Mouse (Mus musculus): ENCODE measurements around the gene Camk1g. TPM values are rescaled to one million over a fixed set of nuclear protein-coding genes. Genes with fewer than 3 reads are reported as not detected.
A peak's percentile ranks its signal among the peaks of the same experiment; 100 is the strongest.

The Camk1g gene
- total RNA-seq, 2 experiments from 2014 or later: 41.7 to 47.6 TPM

DNA sequence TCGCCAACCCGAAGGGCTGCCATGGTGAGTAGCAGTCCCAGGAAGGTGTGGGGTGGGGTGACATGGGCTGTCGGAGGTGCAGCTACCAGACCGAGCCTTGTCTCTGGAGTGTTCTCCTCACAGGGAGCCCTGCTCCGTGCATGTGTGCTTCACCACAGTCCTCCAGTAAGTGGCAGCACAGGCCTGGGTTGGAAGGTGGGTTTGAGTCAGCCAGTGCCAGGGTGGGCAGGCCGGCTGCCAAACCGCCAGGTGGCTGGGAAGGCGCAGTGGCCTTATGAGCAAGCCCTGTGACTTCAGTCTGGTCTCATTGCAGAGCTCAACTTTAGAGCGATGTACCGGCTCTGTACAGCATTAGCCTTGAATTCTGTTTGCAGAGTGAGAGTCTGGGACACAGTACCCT, 39.9 kb downstream of the Camk1g start:
- intact Hi-C loops (cut with DNase I): loop anchor here (1.0 to 5.0 kb wide), 3 partner anchors 34 to 117 kb away; no protein-coding TSS in a partner anchor
- TF ChIP-seq CTCF (IDR thresholded peaks at IDR 0.05): peak; percentile 88

DNA sequence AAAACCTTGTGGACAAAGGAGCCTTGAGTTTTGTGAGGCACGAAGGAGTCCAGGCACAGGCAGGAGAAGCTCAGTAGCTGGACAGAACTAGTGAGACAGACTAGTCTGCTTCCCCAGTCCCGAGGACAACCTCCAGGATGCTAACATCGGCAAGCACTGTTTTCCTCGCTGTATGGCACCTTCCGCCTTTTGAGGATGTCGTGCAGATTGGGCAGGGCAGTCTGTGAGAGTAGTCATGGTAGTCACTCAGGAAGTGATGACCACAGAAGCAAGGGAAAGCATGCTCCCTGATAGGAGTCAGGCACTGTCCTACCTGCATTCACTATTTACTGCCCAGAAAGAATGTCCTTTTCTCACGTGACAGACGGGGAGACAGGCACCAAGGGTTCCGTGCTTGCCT, 40.5 kb downstream of the Camk1g start:
- intact Hi-C loops (cut with DNase I): no loop called here
- Histone ChIP-seq H3K27ac (no peak overlapping the region), H3K4me3 (no peak overlapping the region)
- no peak for DNase-seq (ENCODE audit: extremely low spot score in 1 of 2, low spot score in 2 of 2)
- TF ChIP-seq CTCF (IDR thresholded peaks at IDR 0.05): no peak

More for the DNA sequence above, 39.9 kb downstream of the Camk1g start:
- no peak overlapping the region for H3K4me3 ChIP-seq
- no peak overlapping the region for H3K27ac ChIP-seq
- DNase-seq (ENCODE audit: extremely low spot score in 1 of 2, low spot score in 2 of 2): peak; percentile 83 to 89

DNA sequence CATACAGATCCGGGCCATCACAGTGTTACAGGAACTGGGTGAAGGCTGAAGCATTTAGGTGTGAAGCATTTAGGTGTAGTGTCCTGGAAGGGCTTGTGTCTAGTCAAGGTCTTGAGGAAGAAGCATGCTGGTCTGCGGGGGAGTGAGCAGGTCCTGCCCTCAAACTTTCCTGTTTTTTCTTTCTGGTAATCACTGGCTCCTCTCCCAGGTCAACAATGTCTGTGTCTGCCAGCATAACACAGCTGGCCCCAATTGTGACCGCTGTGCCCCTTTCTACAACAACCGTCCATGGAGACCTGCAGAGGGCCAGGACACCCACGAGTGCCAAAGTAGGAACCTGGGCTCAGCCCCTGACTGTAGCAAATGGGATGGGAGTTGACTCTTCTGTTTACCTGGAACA, 42.4 kb downstream of the Camk1g start:
- H3K27ac ChIP-seq: no peak overlapping the region
- H3K4me3 ChIP-seq: no peak overlapping the region
- TF ChIP-seq CTCF (IDR thresholded peaks at IDR 0.05): no peak
- intact Hi-C loops (cut with DNase I): no loop called here
- no peak for DNase-seq (ENCODE audit: extremely low spot score in 1 of 2, low spot score in 2 of 2)

DNA sequence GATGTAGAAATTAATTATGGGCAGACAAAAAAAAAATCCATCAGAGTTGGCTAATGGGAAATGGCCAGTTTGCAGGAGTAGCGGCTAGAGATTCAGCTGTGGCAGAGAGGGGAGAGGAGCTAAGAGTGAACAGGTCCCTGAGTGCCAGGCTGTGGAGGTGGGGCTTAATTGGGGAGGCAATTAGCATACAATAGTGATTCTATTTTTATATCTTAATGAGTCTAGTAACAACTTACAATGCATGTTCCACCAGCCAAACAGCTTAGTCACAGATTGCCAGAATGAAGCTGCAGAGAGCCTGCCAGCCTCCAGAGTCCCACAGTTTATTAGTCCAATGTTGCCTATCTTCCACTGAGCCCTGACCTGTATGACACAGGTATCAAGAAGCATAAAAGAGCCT, 42.9 kb downstream of the Camk1g start:
- Histone ChIP-seq H3K27ac (no peak overlapping the region), H3K4me3 (no peak overlapping the region)
- intact Hi-C loops (cut with DNase I): no loop called here
- TF ChIP-seq CTCF (IDR thresholded peaks at IDR 0.05): no peak
- no peak for DNase-seq (ENCODE audit: extremely low spot score in 1 of 2, low spot score in 2 of 2)

DNA sequence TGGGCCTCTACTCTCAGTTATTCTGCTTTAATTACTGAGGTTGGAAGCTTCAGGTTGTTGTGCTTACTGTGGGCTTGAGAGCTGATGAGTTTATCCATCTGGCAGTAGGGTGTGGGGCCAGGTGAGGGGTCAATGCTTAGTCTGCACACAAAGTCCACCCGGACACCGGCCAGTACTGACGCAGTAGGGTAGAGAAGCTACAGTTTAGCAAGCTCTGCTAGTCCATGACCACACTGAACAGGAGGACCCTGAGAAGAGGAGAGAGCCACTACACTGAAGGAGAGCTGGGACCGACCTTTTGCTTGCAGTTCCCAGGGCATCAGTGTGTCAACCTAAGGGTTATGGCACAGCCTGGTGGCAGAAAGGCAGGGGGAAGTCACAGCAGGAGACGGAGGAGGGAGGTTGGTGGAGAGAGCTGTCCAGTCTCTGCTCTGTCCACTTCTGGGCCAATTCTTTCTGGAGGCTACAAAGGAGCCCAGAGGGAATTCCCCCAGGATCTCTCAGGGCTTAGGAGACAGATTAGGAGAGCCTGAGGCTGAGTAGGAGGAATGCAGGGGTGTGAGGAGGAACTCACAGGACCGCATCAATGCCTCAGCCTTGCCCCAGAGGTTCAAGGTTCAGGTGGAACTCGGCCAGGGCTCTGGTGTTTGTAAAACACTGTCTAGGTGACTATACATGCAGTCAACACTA, 43.5 kb downstream of the Camk1g start:
- no peak for TF ChIP-seq CTCF (IDR thresholded peaks at IDR 0.05)
- intact Hi-C loops (cut with DNase I): no loop called here

DNA sequence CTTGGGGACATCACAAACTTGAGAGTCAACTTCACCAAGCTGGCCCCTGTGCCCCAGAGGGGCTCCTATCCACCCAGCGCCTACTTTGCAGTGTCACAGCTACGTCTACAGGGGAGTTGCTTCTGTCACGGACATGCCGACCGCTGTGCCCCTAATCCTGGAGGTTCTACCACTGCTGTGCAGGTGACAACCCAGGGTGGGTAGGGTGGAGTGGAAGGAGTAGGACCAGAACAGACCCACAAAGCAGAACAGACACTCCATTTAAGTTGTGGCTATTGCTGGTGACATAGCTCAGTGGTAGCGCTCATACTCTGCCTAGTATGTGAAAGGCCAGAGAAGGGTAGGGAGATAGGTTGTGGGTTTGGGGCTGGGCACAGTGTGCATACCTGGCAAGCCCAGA, 44.2 kb downstream of the Camk1g start:
- intact Hi-C loops (cut with DNase I): no loop called here

More for the DNA sequence above, 43.5 kb downstream of the Camk1g start:
- H3K4me3 ChIP-seq: no peak overlapping the region
- no peak overlapping the region for H3K27ac ChIP-seq
- no peak for DNase-seq (ENCODE audit: extremely low spot score in 1 of 2, low spot score in 2 of 2)

DNA sequence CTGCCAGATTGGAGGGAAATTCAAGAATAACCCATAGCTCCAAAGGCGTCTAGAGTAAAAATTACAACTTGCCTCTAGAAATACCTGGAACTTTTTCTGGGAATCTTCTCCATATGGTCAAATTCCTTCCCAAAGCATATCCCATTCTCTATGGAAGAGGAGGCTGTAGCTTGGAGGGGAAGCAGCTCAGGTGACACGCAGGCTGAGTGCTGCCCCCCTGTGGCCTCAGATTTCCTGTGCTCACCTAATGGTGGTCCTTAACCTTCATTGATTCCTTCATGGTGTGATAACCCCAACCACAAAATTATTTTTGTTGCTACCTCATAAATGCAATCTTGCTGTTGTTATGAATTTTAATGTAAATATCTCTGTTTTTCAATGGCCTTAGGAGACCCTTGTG, 45.9 kb downstream of the Camk1g start:
- no peak for DNase-seq (ENCODE audit: extremely low spot score in 1 of 2, low spot score in 2 of 2)

More for the DNA sequence above, 44.2 kb downstream of the Camk1g start:
- no peak for DNase-seq (ENCODE audit: extremely low spot score in 1 of 2, low spot score in 2 of 2)
- TF ChIP-seq CTCF (IDR thresholded peaks at IDR 0.05): no peak
- no peak overlapping the region for H3K4me3 ChIP-seq
- no peak overlapping the region for H3K27ac ChIP-seq

DNA sequence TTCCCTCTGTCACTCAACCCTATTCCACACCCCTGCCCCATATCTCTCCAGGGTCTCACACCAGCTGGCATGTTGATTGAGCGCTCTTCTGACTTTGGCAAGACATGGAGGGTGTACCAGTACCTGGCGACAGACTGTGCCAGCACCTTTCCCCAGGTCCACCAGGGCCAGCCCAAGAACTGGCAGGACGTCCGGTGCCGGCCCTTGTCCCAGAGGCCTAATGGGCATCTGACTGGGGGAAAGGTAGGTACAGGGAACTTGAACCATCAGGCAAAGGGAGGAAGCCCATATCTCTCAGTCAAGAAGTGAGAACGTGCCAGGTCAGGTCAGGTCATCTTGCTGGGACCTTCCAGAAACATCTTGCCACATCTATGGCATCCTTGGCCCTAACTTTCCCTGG, 46.4 kb downstream of the Camk1g start:
- Histone ChIP-seq H3K27ac (no peak overlapping the region), H3K4me3 (no peak overlapping the region)
- DNase-seq (ENCODE audit: extremely low spot score in 1 of 2, low spot score in 2 of 2): no peak
- intact Hi-C loops (cut with DNase I): loop anchor here (1.0 kb wide), 2 partner anchors 68 to 115 kb away; no protein-coding TSS in a partner anchor
- TF ChIP-seq CTCF (IDR thresholded peaks at IDR 0.05): no peak

More for the DNA sequence above, 45.9 kb downstream of the Camk1g start:
- intact Hi-C loops (cut with DNase I): loop anchor here (1.0 kb wide), 1 partner anchor 116 kb away; no protein-coding TSS in a partner anchor
- TF ChIP-seq CTCF (IDR thresholded peaks at IDR 0.05): peak; percentile 70
- Histone ChIP-seq H3K4me3 (no peak overlapping the region), H3K27ac (no peak overlapping the region)

DNA sequence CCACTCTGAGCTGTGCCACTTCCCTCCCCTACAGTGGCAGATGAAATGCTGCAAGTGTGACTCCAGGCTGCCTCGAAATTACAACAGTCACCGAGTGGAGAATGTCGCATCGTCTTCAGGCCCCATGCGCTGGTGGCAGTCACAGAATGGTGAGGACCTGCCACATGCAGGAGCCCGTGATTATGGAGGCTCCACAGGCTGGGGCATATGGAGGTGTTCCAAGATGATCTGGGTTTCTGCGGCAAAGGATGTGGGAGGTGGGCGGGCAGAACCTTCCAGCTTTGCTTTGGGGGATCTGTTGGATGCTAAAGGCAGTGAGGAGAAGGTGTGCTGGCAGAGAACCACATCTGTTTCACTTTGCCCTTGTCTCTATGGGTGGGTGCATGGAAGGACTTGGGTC, 49.7 kb downstream of the Camk1g start:
- intact Hi-C loops (cut with DNase I): no loop called here
- Histone ChIP-seq H3K27ac (no peak overlapping the region), H3K4me3 (no peak overlapping the region)
- no peak for TF ChIP-seq CTCF (IDR thresholded peaks at IDR 0.05)
- DNase-seq (ENCODE audit: extremely low spot score in 1 of 2, low spot score in 2 of 2): peak in 1 of 2 experiments; percentile 31

DNA sequence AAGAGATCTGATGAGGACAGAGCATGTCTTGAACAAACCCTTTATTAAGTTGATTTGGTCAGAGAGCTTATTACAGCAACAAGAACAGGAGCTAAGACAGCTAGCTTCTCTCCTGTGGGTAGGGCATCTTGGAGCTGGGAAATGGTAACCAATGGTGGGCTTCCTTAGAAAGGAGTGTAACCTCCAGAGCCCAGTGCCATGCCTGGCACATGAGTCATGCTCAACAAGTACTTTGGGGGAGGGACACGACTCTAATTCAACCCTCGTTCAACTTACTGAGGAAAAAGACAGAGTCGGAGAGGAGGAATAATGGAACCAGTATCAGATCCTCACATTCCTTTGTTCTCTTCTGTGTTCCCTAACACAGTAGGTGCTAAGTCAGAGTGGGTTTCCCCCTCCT, 50.4 kb downstream of the Camk1g start:
- no peak for TF ChIP-seq CTCF (IDR thresholded peaks at IDR 0.05)
- intact Hi-C loops (cut with DNase I): loop anchor here (2.0 kb wide), 1 partner anchor 47 kb away; the partner anchor contains the start of gene G0s2
- H3K27ac ChIP-seq: no peak overlapping the region
- DNase-seq (ENCODE audit: extremely low spot score in 1 of 2, low spot score in 2 of 2): no peak
- no peak overlapping the region for H3K4me3 ChIP-seq

DNA sequence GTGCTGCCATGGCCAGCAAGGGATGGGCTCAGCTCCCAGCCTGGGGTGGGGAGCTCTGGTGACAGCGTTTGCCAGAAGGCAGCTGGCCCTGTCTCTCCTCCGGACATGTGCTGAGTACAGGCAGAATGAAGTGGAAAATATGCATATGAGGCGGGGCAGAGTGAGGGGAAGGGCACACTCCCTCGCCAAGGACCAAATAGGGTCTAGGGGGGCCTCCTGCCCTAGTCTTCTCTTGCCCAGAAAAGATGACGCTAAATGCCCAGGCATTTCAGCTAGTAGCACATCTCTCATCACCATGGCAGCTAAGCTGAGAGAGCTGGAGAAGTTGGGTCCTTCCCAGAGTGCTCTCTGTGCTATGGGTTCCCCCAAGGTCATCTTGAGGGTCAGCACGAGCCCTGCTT, 52.9 kb downstream of the Camk1g start:
- Histone ChIP-seq H3K4me3 (no peak overlapping the region), H3K27ac (peak overlapping the region; percentile 76)
- intact Hi-C loops (cut with DNase I): no loop called here
- DNase-seq (ENCODE audit: extremely low spot score in 1 of 2, low spot score in 2 of 2): peak in 1 of 2 experiments; percentile 50
- TF ChIP-seq CTCF (IDR thresholded peaks at IDR 0.05): no peak

DNA sequence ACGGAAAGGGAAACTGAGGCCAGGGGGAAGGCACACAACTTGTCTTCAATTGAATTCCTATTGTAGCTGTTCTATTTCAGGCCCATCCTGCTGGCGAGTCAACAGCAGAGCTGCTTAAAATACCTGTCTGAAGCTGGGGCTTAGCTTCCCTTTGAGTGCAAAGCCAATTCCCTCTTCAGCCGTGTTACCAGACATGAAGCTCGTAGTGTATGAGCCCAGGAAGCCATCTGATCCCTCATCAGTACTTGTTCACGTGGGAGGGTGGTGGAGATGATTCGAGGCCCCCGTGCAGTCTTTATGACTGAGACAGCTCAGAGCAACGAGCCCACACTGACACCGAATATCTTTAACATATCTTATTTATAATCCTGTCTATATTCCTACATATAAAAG, 53.7 kb downstream of the Camk1g start:
- H3K4me3 ChIP-seq: no peak overlapping the region
- H3K27ac ChIP-seq: peak overlapping the region; percentile 76
- no peak for TF ChIP-seq CTCF (IDR thresholded peaks at IDR 0.05)
- intact Hi-C loops (cut with DNase I): no loop called here
- no peak for DNase-seq (ENCODE audit: extremely low spot score in 1 of 2, low spot score in 2 of 2)
